Mouse (Mus musculus) cerebellum, adult 9-11 months (tissue): ENCODE results near the gene Pml.
A peak's percentile ranks its signal among the peaks of the same experiment; 100 is the strongest.

Experiments used
- DNase-seq: peaks from one replicate; pipeline ENCODE4 v3.0.0; 2022

The Pml gene

DNA sequence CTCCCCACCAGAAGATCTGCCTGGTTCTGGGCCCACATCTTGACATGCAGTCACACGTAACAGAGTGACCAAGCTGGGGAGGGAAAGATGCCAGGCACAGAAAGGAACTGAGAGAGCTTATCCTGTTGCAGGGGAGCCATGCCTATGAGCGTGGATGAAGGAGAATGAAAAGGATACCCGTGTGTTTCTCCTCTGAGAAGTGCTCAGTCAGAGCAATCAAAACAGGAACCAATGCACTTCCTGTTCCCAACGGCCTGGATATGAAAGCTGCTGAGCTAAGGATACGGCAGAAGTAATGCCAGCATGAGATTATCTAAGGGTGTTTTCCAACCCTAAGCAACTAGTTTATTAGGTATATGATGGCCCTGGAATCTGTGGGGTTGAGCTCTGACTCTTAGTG, 17.2 kb downstream of the Pml start:
- DNase-seq: no peak

DNA sequence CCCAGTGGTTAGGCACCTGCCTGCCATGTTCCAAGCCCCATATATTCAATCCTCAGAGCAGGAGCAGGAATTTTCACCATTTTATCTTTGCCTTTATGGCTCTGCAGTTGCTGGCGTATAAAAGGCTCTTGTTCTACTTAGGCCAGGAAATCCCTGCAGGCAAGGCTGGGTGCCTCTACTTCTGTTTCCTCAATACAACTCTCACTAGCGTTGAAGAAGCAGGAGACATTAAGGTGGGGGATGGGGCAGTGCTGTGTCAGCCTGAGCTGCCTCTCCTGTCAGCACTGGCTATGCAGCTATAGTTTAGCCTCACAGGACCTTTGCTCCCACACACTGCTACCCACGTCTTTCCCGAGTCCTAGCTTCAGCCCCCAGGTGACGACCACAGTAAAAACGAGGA, 17.8 kb downstream of the Pml start:
- no peak for DNase-seq

DNA sequence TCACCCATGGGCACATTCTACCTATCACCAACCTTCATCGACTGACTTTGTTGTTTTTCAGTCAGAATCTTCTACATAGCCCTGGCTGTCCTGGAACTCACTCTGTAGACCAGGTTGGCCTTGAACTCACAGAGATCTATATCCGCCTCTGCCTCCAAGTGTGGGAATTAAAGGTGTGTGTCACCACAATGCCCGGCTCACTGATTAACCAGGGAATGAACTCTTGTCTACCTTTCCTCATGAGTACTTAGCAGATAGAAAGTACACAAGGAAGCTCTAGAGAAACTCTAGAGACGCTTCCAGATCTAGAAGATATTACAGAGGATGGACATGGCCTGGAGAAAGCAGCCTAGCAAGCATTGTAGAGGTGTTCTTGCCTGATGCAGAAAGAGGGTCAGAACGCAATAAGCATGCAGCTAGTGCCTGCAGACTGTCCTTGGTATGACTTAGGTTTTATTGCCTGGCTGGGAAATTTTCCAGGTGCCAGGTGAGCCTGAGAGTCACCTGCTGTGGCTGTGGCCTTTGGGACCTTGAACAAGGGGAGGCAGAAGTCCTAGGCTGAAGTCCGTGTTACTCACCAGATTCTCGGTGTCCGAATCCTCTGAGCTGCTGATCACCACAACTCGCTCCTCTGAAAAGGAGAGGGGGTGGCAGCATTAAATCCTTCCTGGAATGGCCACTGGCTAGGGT, 20.7 kb downstream of the Pml start:
- no peak for DNase-seq

DNA sequence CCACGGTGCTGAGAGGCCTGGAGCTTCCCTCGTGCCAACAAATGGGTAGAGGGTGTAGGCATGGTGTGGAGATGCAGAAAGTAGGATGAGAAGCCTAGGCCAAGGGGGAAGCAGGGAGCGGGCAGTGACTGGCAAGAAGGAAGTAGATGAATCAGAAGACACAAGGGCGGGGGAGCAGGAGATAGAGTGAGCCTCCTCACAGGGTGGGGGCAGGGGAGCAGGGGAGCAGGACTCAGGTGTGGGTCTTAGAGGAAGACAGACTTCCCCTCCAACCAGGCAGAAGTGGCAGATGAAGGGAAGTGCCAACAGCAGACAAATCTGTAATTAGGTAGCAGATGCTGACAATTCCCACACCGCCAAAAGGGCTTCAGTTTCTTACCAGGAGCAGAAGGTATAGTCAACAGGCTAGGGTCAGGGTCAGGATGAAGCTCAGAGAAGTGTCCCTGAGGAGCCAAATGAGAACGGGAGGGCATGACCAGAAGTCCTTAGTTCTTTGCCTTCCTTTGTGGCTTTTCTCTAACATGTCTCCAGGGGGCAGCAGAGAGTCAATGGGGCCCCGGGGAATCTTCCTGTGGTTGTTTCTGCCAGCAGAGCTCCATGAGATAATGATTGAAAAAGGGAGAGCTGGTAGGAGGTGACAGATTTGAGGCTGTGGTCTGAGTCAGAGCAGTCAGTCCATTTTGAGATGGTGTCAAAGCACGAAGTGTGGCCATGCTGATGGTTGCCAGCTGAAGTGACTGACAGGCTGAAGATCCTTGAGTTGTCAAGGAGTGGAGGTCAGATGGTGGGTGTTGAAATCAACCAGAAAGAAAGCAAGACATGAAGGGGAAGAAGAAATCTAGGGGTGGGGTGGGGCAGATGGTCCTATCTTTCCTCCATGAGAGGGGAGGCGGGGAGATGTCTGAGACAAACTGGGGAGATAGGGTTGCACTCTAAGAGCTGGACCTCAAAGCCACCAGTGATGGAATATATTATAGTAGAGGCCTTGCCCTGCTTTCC, 23.4 kb downstream of the Pml start:
- peak; percentile 25 for DNase-seq

DNA sequence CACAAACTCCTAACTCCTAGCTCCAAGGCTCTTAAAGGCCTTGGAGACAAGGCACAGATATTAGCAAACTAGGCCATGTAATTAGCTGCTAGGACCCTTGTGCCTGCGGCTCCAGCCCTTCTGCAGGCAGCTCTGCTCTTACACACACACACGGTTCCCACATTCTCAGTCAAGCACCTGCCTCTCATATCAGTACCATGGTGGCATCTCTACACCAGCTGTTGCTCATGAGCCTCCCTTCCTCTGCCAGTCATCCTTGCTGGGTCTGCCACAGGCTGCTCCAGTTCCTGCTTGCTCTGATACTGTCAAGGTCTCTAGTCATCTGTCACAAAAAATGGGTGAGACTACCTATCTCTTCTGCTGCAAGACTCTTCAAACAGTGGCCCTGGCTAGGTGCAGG, 25.2 kb downstream of the Pml start:
- no peak for DNase-seq

DNA sequence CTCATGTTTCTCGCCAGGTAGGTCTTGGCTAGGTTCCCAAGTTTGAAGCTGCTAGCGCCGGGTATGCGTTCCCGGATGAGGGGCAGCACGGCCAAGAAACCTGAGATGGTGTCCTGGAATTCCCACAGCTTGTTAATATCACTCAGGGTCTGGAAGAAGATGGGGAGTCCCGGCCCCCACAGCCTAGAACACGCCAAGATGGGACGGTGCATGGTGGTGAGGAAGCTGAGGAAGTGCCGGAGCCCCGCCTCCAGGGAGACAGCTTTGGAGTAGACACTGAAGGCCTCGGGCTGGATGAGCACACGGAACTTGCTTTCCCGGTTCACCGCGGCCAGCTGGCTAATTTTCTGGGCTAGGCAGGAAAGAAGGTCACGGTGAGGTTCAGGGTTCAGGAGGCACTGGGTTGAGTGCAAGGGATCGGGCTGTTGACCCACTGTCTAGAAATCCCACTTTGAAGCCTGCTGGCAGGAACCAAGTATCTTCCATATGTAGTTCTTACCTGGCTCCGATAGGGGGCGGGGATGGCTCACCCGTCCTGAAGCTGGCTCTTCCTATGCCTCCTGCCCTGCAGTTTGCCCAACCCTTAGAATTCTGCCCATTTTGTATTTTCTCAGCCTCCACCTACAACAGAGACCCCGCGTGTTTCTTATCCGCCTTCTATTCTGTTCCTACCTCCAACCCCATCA, 29.2 kb downstream of the Pml start:
- DNase-seq: peak; percentile 33

DNA sequence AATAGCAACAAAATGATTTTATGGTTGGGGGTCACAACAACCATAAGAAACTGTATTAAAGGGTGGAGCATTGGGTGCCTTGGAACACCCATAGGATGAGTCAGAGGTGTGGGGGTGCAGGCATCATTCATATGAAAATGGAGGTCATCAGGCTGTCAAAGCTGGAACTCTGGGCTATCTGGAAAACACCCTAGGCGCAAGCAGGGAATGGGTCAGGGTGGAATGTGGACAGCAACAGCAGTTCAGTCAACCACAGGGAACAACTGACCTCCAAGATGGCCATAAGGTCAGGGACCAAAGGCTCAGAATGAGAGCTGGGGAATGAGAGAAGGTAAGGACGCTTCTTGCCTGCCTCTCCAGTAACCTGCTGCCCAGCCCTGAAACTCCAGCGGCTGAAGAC, 31.0 kb downstream of the Pml start:
- DNase-seq: no peak

DNA sequence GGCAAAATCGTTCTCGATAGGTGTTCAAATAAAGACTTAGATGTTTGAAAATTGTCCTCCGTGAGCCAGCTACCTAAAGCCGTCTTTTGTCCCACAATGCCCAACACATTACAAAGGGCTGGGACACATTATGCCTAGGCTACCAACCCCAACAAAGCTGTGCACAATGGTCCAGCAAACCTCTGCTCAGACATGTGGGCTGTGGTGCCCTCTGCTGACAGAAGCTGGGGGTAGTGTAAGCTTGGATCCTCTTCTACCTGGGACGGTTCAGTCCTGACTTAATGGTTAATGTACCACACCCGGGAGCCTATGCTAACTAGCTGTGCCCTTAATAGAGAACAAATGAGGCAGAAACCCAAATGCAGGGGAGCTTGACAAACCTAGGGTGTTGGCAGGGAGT, 33.2 kb downstream of the Pml start:
- no peak for DNase-seq

DNA sequence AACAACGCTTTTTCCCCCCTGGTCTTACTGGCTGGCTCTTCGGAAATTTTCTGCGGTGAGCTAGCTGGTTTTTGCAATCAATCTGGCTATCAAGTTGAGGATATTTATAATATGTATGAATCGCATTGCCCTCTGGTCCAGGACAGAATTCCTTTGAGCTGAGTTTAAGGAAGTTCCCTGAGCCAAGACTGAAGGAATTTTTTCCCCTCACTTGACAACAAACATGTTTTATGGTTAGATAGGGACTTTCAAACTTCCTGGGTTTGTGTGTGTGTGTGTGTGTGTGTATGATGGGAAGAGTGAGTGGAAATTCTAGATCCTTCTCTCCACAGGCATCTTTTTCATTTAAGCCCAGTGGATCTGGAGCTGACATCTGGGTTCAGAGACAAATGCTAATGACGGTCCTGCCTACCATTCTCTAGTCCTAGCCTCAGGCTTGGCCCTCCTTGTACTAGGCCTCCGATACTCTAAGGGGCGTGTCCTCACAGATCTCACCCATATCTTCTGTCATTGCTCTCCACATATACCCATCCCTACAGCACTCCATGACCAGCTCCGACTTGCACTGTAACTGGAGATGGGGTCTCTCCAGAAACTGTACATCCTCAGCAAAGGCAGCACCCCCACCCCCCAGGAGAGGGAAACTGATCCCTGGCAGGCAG, 34.9 kb downstream of the Pml start:
- DNase-seq: no peak

DNA sequence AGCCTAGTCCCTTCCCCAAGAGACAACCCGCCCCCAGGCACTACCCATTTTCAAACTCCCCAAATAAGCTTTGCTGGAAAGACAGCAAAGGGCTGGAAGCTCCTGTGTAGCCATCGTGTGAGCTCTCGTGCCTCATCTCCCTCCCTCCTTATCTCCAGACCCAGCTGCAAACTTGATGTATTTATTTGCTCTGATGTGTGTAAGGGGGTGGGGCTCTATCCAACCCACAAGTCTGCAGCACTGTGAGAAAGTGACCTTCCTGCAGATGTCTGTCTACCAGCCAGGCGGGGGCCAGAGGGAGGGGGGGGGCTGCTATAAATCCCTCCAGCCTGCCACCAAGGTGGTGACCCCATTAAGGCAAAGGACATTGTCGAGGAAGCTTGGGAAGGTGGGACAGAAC, 35.7 kb downstream of the Pml start:
- no peak for DNase-seq

DNA sequence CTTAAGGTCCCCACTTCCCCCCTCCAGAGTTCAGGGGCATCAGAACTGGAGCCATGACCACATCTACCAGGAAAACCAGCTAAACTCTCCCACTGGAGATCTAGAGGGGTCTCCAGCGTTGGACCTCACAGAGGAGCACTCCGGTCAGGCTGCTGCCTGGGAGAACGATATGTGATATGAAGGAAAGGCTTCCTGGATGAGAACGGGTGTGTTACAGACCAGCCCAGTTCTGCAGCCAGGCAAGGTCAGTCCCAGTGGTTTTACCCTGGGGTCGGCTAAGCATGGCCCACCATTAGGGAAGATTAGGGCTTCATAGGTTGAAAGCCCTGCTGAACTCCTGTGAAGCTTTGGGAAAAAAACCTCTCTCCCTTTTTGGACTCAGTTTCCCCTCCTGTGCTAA, 36.2 kb downstream of the Pml start:
- no peak for DNase-seq

DNA sequence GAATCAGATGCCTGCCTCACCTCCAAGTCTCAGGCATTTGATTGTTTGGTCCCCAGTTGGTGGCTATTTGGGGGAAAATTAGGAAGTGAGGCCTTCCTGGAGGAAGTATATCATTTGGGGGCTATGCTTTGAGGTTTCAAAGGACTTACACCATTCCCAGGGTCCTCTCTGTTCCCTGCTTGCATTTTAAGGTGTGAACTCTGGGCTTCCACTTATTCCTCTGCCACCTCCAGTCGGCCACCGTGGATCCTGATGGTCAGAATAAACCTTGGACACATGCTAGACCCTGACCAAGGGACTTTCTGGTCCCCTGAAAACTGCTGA, 39.3 kb downstream of the Pml start:
- DNase-seq: no peak

DNA sequence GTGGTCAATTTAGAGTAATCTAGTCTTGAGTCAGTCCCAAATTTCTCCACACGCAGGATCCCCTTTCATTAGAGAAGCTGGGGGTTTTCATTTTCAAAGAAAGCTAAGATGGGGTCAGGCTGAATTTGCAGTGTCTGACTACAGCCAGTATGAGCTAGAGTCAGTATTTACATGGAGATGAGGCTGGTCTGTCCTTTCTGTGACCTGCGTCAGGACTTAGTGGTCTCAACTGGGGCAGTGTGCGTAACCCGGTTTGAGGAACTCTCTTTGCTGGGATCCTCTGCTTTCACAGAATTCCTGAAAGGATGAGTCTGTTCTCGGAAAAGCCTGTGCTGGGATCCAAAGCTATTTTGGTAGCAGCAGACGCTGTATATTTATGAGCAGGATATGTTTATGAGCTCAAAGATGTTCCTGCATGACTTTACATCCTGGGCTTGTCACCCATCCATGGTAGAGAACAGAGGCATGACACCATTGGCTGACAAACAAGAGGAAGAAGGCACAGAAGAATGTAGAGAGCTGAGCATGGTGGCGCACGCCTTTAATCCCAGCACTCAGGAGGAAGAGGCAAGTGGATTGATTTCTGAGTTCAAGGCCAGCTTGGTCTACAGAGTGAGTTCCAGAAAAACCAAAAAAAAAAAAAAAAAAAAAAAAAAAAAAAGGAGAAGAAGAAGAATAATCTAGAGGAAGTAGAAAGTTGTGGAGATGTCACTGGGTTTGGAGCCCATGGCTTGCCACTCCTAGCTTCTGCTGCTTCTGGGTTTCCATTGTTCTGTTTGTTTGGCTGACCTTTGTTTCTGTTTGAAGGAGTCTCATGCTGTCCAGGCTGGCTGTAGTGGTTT, 39.9 kb downstream of the Pml start:
- DNase-seq: no peak

DNA sequence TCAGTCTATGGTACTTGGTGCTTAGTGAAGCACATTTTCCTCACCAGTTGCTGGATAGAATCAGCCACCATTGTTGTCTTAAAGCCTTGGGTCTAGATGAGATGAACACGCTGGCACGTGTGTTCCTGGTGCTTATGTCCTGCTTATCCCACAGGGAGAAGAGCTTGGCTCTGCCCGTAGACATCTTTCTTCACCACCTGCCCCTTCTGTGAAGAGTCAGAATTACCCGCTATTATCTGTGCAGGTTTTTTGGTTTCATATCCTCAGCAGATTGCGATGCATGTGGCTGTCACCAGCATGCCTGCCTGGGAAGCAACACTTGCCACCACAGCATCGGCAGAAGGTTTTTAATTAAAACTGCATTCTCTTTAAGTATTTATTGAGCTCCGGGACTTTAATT, 43.6 kb downstream of the Pml start:
- no peak for DNase-seq

DNA sequence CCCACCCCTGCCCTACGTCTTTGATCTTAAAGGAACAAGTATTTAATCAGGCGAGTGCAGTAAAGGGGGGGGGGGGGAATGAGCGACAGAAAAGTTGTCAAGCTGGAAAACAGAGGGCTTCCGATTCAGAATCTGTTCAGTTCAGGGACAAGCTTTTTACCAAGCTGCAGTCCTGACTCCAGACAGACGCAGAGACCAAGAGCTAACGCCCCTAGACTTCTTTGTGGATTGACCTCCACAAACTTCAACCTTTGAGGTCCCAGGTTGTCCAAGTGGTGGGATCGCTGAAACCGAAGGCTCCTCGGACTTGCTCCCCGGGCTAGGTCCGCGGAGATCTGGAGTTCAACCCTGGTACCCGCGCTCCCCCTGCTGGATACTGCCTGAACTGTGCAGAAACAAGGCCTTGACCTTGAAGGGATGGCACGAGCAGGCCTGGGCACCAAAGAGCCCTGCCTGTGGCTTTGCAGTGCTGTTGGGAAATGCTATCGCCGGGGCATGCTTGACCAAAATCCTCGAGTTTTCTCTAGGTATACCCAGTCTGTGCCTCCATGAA, 45.1 kb downstream of the Pml start:
- DNase-seq: peak; percentile 83

DNA sequence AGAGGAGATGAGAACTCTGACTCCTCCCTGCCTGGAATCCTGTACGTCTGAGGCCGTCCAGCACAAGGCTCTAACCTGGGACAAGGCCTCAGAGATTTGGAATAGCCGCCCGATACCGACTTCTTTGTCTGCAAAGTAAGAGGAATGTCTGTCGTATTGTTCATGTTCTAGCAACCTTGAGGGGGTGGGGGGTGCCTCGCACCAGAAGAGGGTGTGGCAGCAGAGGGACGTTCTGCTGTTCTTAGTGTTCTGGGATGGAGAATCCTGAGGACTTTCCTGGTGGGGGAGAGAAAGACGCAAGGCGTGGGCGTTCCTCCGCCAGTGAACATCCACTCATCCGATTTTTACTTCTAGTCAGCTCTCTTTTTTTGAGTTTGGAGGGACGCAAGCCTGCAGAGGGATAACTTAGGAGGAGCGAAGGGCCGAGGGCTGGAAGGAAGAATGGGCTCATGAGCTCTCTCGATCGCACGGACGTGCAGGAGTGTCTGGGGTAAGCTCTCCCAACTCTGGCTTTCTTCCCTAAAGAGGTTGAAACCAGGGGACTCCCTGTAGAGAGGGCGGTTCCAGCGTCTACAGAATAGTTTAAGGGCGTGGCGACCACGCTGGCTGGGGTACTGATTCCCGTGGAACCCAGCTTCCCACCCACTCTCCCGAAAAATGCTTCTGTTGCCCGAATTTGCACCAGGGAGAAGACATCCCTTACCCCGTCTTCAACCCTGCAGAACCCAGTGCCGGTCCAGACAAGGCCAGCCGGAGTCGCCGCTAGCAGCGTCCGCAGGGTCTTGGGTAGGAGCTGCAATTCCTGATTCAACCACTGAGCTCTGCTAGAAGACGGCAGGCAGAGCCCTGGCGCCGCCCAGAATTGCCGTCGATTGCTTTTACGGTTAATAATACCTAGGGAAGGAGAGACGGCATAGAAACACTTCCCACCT, 45.8 kb downstream of the Pml start, which contains the start of the genes Islr and Islr2:
Islr (minus strand) TSS at position 791 of the 932 bp plus-strand sequence.
Islr2 (minus strand) TSS at position 804 of the 932 bp plus-strand sequence.
- DNase-seq: peak; percentile 25

DNA sequence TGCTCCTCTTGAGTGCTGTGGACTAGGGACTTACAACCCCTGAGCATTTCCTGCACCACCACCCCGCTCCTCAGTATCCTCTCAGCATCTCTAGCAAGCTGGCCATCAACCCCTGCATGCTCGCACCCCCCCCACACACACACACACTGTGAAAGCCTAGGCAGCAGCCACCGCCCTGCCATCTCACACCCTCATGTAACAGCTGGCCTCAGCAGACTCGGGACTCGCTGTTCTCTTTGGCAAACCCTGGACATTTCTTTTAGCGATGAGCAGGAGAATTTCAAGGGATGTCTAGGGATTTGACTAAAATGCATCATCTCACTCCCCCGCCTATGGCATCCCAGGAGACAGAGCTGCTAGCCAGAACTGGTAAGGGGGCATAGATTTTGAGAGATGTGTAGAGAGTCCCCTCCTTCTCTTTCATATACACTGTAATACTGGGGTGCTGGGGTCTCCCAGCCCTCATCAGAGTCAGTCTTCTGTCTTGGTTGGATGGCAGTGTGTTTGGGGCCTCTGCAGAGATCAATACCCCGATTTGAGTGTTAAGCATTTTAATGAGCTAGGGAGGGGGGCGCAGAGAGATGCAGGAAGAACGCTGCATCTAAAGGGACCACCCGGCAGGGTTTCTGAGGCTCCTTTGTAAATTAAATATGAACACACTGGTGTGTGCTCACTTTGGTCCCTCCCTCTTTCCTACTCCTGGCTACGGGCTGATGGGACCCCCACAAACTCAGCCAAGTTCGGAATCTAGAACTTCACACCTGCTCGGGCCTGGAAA, 46.7 kb downstream of the Pml start:
- no peak for DNase-seq

DNA sequence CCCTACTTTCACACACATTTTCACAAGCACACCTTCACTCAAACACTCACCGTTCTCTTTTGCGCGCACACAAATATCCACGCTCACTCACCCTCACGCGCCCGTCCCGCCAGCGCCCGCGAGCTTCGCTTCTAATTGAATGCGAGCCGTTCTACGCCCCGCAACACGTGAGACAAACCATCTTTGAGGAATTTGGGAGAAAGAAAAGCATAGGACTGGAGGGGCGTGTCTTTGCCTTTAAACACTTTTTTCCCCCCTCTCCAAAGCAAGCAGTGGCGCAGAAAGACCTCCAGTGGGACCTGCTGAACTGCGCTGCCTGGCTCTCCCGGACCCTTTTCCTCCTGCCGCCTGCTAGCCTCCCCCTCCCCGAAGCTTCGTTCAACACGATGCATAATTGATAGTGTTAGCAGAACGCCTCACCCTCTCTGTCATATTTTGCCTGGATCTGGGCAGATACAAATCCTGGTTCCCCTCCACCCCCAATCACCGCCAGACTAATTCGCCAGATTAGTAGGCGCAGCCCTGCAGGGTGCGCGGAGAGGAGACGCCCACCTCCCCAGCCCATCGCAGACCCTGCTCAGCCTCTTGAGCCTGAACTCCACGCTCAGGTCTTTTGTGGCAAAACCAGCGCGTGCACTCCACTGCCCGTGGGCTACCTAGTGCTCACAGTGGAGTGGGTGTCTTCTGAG, 47.6 kb downstream of the Pml start:
- DNase-seq: no peak
